Mouse (Mus musculus) cerebellum, adult 18-20 months (tissue): ENCODE results near the gene Gjb1.

ENCODE experiments used
- DNase-seq, 2 experiments: peaks; one replicate each; pipeline ENCODE4 v3.0.0; 2021

Gjb1 gene

DNA sequence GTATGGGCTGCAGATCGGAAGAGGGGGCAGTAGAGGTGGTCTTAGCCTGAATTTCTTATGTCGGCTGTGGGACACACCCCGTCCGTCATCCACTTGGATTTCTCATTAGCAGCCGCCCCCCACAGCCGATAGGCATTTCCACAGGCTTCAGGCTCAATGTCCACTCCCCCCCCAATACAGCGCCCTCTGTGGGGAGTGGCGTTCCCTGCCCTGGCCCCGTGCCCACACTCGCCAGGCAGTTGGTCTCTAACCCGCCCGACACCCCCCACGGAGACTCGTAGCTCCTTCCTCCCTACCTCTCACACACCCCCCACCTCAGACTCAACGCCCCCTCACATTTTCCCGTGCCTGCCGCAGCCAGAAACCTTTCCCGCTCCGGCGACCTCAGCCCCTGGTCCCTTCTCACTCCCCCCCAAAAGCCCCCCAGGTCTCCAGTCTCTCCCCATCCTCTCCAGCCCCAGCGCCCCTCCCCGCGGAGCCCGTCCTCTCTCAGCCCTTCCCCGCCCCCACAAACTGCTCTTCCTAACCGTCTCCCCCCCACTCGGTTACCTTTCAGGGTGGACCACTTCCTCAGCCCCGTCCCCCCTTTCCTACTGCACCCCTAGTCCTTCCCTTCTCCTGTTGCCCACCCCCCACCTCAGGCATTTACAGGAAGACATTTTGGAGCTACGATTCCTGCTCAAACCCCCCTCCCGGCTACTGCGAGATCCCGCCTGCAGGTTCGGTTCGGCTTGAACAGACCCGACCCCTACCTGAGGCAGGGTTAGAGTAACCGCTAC, 43.0 kb downstream of the Gjb1 start:
- DNase-seq = peak; percentile 55 to 70

DNA sequence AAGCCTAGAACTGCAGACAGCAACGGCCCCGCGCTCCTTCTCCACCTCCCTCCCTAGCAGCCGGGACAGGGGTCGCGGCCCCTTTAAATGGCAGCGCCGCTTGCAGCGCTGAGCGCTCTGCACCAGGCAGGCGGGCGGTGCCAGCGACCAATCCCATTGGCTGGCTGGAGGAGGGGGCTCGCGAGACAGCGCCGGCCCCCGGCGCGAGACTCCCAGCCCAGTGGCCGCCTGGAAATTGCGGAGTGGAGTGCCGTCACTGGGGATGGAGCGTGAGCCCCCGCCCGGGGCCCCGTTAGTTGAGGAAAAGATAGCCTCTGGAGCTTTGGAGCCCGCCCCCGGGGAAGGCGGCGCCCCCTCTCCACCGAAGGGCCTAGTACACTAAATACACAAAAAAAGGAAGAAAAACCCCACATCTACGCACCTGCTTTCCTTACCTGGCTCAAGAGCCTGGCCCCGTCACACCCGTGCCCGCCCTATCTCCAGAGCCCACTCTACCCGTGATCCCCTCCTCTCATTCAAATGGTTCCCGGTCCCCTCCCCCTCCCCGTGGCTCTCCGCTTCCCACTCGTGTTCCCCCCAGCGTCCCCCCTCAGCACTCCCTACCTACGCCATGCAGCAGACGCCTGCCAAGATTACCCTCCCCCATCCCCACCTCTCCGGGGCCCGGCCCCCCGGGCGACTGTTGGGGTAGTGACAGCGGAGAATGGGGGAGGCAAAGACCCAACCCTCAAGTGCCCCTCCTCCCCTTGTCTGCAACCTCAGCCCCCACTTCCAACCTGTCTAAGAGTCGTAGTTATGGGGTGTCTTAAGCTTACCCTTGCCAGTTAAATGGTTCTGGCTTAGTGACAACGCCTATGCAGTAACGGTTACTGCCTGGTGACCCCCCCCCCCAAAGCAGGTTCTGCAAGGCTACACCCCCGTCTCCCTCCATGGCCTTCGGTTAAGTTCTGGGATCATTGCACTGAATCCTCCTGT, 43.8 kb downstream of the Gjb1 start:
- DNase-seq = peak; percentile 87 to 89

- no peak for DNase-seq
These were observed 44.5 kb downstream of the Gjb1 start, which contains the start of gene Zmym3 for GRCm38 (mm10) chrX:101420700-101421095. Gene Zmym3, minus strand, starts transcription at chrX:101420849.

DNA sequence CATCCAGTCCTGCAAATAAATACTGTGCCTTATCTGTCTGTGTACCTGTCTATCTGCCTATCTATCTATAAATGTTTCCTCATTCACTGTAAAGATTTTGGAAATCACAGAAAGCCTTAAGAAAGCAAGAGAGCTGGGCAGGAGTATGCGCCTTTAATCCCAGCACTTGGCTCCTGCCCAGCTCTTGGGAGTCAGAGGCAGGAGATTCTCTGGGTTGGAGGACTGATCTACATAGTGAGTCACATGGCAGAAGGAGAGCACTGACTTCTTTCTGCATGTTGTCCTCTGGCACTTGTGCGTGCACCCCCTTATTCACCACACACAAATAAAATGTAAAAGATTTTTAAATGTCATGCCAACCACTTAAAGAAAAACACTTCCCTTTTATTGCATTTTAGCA, 47.3 kb downstream of the Gjb1 start:
- no peak for DNase-seq

- DNase-seq = no peak
These were observed 51.6 kb downstream of the Gjb1 start for GRCm38 (mm10) chrX:101427774-101428173.

DNA sequence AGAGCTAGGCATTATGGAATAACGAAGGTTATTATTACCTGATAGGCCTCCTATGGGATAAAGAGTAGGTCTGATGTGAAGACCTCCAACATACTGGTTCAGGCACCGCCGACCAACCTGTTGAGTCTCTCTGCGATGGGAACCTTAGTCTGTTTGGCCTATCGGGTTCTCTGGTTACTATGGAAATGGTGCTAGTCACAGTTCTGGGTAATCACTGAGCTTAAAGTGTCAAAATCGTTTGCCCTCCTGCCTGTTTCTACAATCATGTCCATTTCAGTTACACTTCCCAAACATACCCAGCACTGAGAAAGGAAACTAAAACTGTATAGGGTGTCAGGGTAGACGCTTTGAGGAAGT, 52.6 kb downstream of the Gjb1 start:
- peak in 1 of 2 experiments; percentile 26 for DNase-seq

DNA sequence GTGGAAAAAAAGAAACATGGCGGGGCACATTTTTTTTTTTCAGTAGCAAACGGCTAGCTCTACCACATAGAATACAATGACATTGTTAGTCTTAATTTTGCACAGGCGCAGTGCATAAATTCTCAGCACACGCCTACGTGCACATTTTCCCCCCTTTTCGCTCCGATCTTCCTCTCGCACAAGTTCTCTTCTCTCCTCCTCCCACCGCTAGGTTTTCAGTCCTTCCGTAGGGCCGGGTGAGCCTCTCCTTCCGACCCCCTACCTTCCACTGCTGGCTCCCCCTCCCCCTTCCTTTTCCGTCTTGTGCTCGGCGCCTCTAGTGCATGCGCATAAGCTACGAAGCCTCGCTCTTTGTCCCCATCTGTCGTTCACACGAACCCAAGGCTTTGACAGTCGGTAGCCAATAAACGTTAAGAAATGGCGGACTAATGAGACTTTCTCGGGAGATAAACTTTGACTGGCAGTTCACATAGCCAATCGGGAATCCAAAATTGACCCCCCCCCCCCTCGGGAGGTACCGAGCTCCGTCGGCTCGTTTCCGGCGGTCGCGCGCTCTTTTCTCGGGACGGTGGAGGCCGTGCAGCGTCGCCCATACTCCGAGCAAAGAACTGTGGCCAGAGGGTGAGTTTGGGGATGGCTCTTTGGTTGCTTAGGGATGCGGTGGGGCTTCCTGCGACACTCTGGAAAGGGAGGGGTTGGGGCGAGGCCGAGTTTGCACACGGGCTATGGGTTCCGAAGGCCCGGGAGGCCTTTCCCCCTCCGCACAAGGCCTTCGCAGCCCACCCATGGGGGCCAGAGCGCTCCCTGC, 53.2 kb downstream of the Gjb1 start, which contains the start of gene Nono:
Nono (plus strand) TSS at position 177 of the 808 bp plus-strand sequence.
- peak; percentile 78 to 86 for DNase-seq

- DNase-seq = no peak
These were observed 53.8 kb downstream of the Gjb1 start for GRCm38 (mm10) chrX:101429976-101430375.
